Mouse (Mus musculus): ENCODE data around the gene Ranbp10. TPM values are rescaled to one million over a fixed set of nuclear protein-coding genes. Genes with fewer than 3 reads are reported as not detected.

Ranbp10 gene
- polyA plus RNA-seq (2017; shearing (Covaris generic)) = 50.6 TPM

GRCm38 (mm10) chr8:105826861-105827848, at the start of gene Ranbp10, which contains the start of gene Tsnaxip1:
Gene Ranbp10, minus strand, starts transcription at chr8:105827350.
Gene Tsnaxip1, plus strand, starts transcription at chr8:105827731.

GRCm38 (mm10) chr8:105860143-105860981, 33.2 kb upstream of the Ranbp10 start, which contains the start of gene Nutf2:
Gene Nutf2, plus strand, starts transcription at chr8:105860580.

GRCm38 (mm10) chr8:105854715-105855216, 27.6 kb upstream of the Ranbp10 start, which contains the start of gene Thap11:
Gene Thap11, plus strand, starts transcription at chr8:105855132.

GRCm38 (mm10) chr8:105853178-105853577, 26.0 kb upstream of the Ranbp10 start, which contains the start of gene Cenpt:
Gene Cenpt, minus strand, starts transcription at chr8:105853278.

GRCm38 (mm10) chr8:105758277-105759108, 68.7 kb downstream of the Ranbp10 start, which contains the start of gene Gfod2:
Gene Gfod2, minus strand, starts transcription at chr8:105758664.

Other genes with a start within 250 kb of the Ranbp10 start
- 11.9 TPM for gene Ripor1, start 222.1 kb downstream of the Ranbp10 start, polyA plus RNA-seq (2017; shearing (Covaris generic))
- gene Ctcf, start 190.8 kb downstream of the Ranbp10 start, polyA plus RNA-seq (2017; shearing (Covaris generic)) = 162 TPM
- gene Agrp, start 190.0 kb downstream of the Ranbp10 start, polyA plus RNA-seq (2017; shearing (Covaris generic)) = 1.6 TPM
- 88.2 TPM for gene Carmil2, start 141.1 kb downstream of the Ranbp10 start, polyA plus RNA-seq (2017; shearing (Covaris generic))
- gene Acd, start 126.2 kb downstream of the Ranbp10 start, polyA plus RNA-seq (2017; shearing (Covaris generic)) = 75.5 TPM
- 30.0 TPM for gene Pard6a, start 126.2 kb downstream of the Ranbp10 start, polyA plus RNA-seq (2017; shearing (Covaris generic))
- gene 4933405L10Rik, start 119.7 kb downstream of the Ranbp10 start, polyA plus RNA-seq (2017; shearing (Covaris generic)) = not detected
- gene Enkd1, start 119.1 kb downstream of the Ranbp10 start, polyA plus RNA-seq (2017; shearing (Covaris generic)) = 2.7 TPM
- gene Gfod2, start 68.7 kb downstream of the Ranbp10 start, polyA plus RNA-seq (2017; shearing (Covaris generic)) = 5.1 TPM
- gene Tsnaxip1, start 381 bp upstream of the Ranbp10 start, polyA plus RNA-seq (2017; shearing (Covaris generic)) = not detected
- gene Cenpt, start 25.9 kb upstream of the Ranbp10 start, polyA plus RNA-seq (2017; shearing (Covaris generic)) = 14.2 TPM
- 14.2 TPM for gene Thap11, start 27.8 kb upstream of the Ranbp10 start, polyA plus RNA-seq (2017; shearing (Covaris generic))
- gene Nutf2, start 33.2 kb upstream of the Ranbp10 start, polyA plus RNA-seq (2017; shearing (Covaris generic)) = 12.5 TPM
- 74.2 TPM for gene Edc4, start 53.5 kb upstream of the Ranbp10 start, polyA plus RNA-seq (2017; shearing (Covaris generic))
- gene Nrn1l, start 66.2 kb upstream of the Ranbp10 start, polyA plus RNA-seq (2017; shearing (Covaris generic)) = not detected
- 18.0 TPM for gene Pskh1, start 73.1 kb upstream of the Ranbp10 start, polyA plus RNA-seq (2017; shearing (Covaris generic))
- gene Ctrl, start 106.5 kb upstream of the Ranbp10 start, polyA plus RNA-seq (2017; shearing (Covaris generic)) = 0.72 TPM
- 214 TPM for gene Psmb10, start 111.1 kb upstream of the Ranbp10 start, polyA plus RNA-seq (2017; shearing (Covaris generic))
- gene Lcat, start 116.0 kb upstream of the Ranbp10 start, polyA plus RNA-seq (2017; shearing (Covaris generic)) = 0.27 TPM
- gene Slc12a4, start 138.7 kb upstream of the Ranbp10 start, polyA plus RNA-seq (2017; shearing (Covaris generic)) = 13.7 TPM
- not detected for gene Dpep3, start 152.1 kb upstream of the Ranbp10 start, polyA plus RNA-seq (2017; shearing (Covaris generic))
- 37.3 TPM for gene Dus2, start 164.0 kb upstream of the Ranbp10 start, polyA plus RNA-seq (2017; shearing (Covaris generic))
- not detected for gene Dpep2nb, start 178.6 kb upstream of the Ranbp10 start, polyA plus RNA-seq (2017; shearing (Covaris generic))
- gene Ddx28, start 184.5 kb upstream of the Ranbp10 start, polyA plus RNA-seq (2017; shearing (Covaris generic)) = 7.9 TPM
- gene Nfatc3, start 231.5 kb upstream of the Ranbp10 start, polyA plus RNA-seq (2017; shearing (Covaris generic)) = 184 TPM